Mouse (Mus musculus) limb, embryonic 15.5 days (tissue): Measurements from ENCODE around the gene Maea. TPM values are rescaled to one million over a fixed set of nuclear protein-coding genes. Genes with fewer than 3 reads are reported as not detected.

Experiments
- ATAC-seq: fragments of 200-750 bp; cut with Nextera tagmentation; 2 replicates; pipeline ENCODE4 v1.8.0; 2017; ENCODE audit warnings: low read depth, moderate TSS enrichment; ENCODE audit not compliant: insufficient number of reproducible peaks, low FRiP score, low TSS enrichment
- H3K27ac ChIP-seq: fragments of 300-500 bp; sonication (generic); 2 replicates; pipeline ENCODE4 v1.5.1; 2015; ENCODE audit warnings: moderate library complexity, mild to moderate bottlenecking, inconsistent platforms
- H3K27me3 ChIP-seq: fragments of 300-500 bp; sonication (generic); 2 replicates; pipeline ENCODE4 v1.6.1; 2015; ENCODE audit warnings: inconsistent platforms
- H3K36me3 ChIP-seq: fragments of 300-500 bp; sonication (generic); 2 replicates; pipeline ENCODE4 v1.6.1; 2015; ENCODE audit warnings: inconsistent platforms
- H3K4me1 ChIP-seq: fragments of 300-500 bp; sonication (generic); 2 replicates; pipeline ENCODE4 v1.6.1; 2015; ENCODE audit warnings: inconsistent platforms
- H3K4me2 ChIP-seq: fragments of 300-500 bp; sonication (generic); 2 replicates; pipeline ENCODE4 v1.6.1; 2015; ENCODE audit warnings: mild to moderate bottlenecking, inconsistent platforms
- H3K4me3 ChIP-seq: fragments of 300-500 bp; sonication (generic); 2 replicates; pipeline ENCODE4 v1.5.1; 2015; ENCODE audit warnings: mild to moderate bottlenecking, inconsistent platforms
- H3K9ac ChIP-seq: fragments of 300-500 bp; sonication (generic); 2 replicates; pipeline ENCODE4 v1.6.1; 2015; ENCODE audit warnings: inconsistent platforms
- H3K9me3 ChIP-seq: fragments of 300-500 bp; sonication (generic); 2 replicates; pipeline ENCODE4 v1.6.1; 2016; ENCODE audit warnings: inconsistent platforms
- whole genome bisulfite sequencing: fragments of 180-500 bp; shearing (Covaris S2); methylation state at CpG from one replicate; pipeline ENCODE4 v1.1.7; 2015; 5-methylcytosine and 5-hydroxymethylcytosine counted together
- polyA plus RNA-seq: library from polyadenylated mRNA; unstranded; fragments of >200 nt; fragmentation: Nextera tagmentation; extraction: Ambion mirVana; gene quantifications from 2 replicates; pipeline ENCODE4 v1.2.1, GENCODE M21; 2015

The Maea gene
- polyA plus RNA-seq, 1 experiment from 2014 or later: 114 TPM

DNA sequence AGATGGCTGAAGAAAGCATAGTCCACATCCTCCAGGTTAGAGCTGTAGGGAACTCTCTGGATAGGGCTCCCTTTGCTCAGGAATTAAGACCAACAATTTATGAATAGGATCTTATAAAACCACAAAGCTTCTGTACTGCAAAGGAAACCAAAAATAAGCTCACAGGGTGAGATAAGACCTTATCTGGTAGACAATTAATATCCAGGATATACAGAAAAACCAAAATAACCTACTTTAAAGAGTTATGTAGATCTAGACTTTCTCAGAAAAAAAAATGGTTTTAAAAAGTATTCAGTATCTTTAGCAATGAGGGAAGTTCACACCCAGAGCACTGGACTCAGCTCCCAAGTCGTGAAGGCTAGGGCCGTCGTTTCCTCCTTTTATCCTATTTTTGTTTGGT is 85.0 kb downstream of the Maea start:
- no peak for ATAC-seq
- H3K27ac ChIP-seq: no peak overlapping the region
- H3K4me3 ChIP-seq: no peak overlapping the region
- peaks cover 9% of the 10 kb centered on the region; the same call in 1 of the 2 replicates for H3K36me3 ChIP-seq
- no peaks in the 10 kb centered on the region for H3K9me3 ChIP-seq
- H3K27me3 ChIP-seq: peaks cover 8% of the 10 kb centered on the region
- H3K4me1 ChIP-seq: no peaks in the 10 kb centered on the region
- no peak overlapping the region for H3K9ac ChIP-seq
- H3K4me2 ChIP-seq: no peak overlapping the region
- WGBS: 66% methylated on average over 3 of the region's 3 CpGs

Other genes with a start within 250 kb of the Maea start
- 3.4 TPM in 2 replicates for gene Slc5a1, start 231.3 kb upstream of the Maea start, polyA plus RNA-seq
- gene Spon2, start 117.1 kb upstream of the Maea start, polyA plus RNA-seq: 37.3 and 43.8 TPM in 2 replicates
- gene Ctbp1, start 60.5 kb upstream of the Maea start, polyA plus RNA-seq: 295 and 316 TPM in 2 replicates
- 10.3 and 10.6 TPM in 2 replicates for gene Uvssa, start 43.0 kb downstream of the Maea start, polyA plus RNA-seq
- not detected in 2 replicates for gene Nkx1-1, start 98.5 kb downstream of the Maea start, polyA plus RNA-seq